Mouse (Mus musculus) midbrain, postnatal 0 days (tissue): ENCODE measurements at regions not wholly inside any gene's neighbourhood (a gene's known extent, or its start where the extent isn't known, plus 50 kb on each side); places are given as distances from the start of the nearest gene placed in this dataset.

Experiments
- ATAC-seq: fragments of 200-750 bp; cut with Nextera tagmentation; 2 replicates; pipeline ENCODE4 v1.8.0; 2017; ENCODE audit warnings: moderate number of reproducible peaks, mild to moderate bottlenecking, moderate TSS enrichment, moderate library complexity; ENCODE audit not compliant: low FRiP score
- DNase-seq: peaks from one replicate; pipeline ENCODE4 v3.0.0-alpha.2; 2015; ENCODE audit warnings: low spot score
- H3K27ac ChIP-seq: fragments of 300-500 bp; sonication (generic); 2 replicates; pipeline ENCODE4 v1.5.1; 2014; ENCODE audit warnings: low read depth, mild to moderate bottlenecking, low read length, mixed read lengths
- H3K27me3 ChIP-seq: fragments of 300-500 bp; sonication (generic); 2 replicates; pipeline ENCODE4 v1.6.1; 2014; ENCODE audit warnings: low read length, control low read depth, mixed read lengths; ENCODE audit not compliant: insufficient read depth
- H3K36me3 ChIP-seq: fragments of 300-500 bp; sonication (generic); 2 replicates; pipeline ENCODE4 v1.6.1; 2014; ENCODE audit warnings: low read length, control low read depth, mixed read lengths; ENCODE audit not compliant: insufficient read depth
- H3K4me1 ChIP-seq: fragments of 300-500 bp; sonication (generic); 2 replicates; pipeline ENCODE4 v1.6.1; 2014; ENCODE audit warnings: mild to moderate bottlenecking, control low read depth, antibody characterized with exemption, low read length, mixed read lengths; ENCODE audit not compliant: insufficient read depth
- H3K4me2 ChIP-seq: fragments of 300-500 bp; sonication (generic); 2 replicates; pipeline ENCODE4 v1.6.1; 2014; ENCODE audit warnings: low read depth, mild to moderate bottlenecking, low read length, mixed read lengths; ENCODE audit not compliant: poor library complexity, severe bottlenecking
- H3K4me3 ChIP-seq: fragments of 300-500 bp; sonication (generic); 2 replicates; pipeline ENCODE4 v1.5.1; 2014; ENCODE audit warnings: low read depth, mild to moderate bottlenecking, low read length, moderate library complexity
- H3K9ac ChIP-seq: fragments of 300-500 bp; sonication (generic); replicated peaks from 2 replicates; pipeline ENCODE4 v1.6.1; 2014; ENCODE audit warnings: mild to moderate bottlenecking, low read length, moderate library complexity, mixed read lengths; ENCODE audit not compliant: poor library complexity, severe bottlenecking
- H3K9me3 ChIP-seq: fragments of 300-500 bp; sonication (generic); 2 replicates; pipeline ENCODE4 v1.6.1; 2016; ENCODE audit warnings: low read length, control low read depth
- CTCF ChIP-seq: IDR thresholded peaks from 2 replicates; pipeline ENCODE4 v1.5.1; 2016; ENCODE audit warnings: antibody characterized with exemption, mild to moderate bottlenecking
- WGBS: fragments of 180-500 bp; shearing (Covaris S2); extraction: QIAGEN DNeasy Blood & Tissue Kit; methylation state at CpG from one replicate; pipeline ENCODE4 v1.1.7; 2014; 5-methylcytosine and 5-hydroxymethylcytosine counted together

DNA sequence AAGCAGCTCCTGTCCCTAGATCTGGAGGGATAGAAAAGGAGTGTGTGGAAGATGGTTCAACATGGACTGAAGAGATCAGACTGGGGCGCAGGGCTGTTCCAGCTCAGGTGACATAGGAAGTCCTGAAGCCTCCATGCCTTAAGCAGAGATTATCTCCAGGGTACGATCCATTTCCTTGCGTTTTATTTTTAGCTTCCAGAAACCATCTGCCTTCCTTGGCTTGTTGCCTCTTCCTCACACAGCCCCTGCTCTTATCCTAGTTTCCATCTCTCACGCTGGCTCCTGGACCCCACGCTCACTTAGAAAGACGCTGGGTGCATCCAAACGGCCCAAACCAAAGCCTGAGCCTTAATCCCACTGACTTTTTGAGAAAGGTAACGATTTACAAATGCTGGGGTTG, 206.8 kb upstream of the Daam1 start:
- Histone ChIP-seq H3K27me3 (no peaks in the 10 kb centered on the region), H3K9me3 (no peaks in the 10 kb centered on the region), H3K36me3 (no peaks in the 10 kb centered on the region), H3K4me3 (no peak overlapping the region), H3K4me1 (no peaks in the 10 kb centered on the region), H3K27ac (no peak overlapping the region), H3K4me2 (no peak overlapping the region), H3K9ac (no peak overlapping the region)
- DNase-seq (no peak), ATAC-seq (no peak)
- WGBS: 82% methylated on average over 8 of the region's 8 CpGs
- no peak for TF ChIP-seq CTCF

DNA sequence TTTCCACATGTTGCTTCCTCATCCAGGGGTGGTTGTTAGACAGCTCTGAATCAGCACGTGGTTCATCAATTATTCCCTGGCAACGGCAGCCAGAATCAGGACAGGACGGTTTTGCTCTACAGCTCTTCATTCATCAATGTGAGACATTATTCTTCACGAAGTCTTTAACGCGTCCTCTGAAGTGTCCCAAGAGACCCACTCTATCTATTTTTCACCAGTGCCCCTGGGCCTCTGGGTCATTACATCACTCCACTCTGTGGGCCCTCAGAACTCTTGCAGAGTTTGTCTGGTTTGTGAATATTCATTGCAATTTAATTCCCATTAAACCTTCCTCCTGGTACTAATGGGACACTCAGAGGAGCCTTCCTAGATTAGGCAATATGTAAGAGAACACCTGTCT, 206.2 kb upstream of the Daam1 start:
- WGBS: 61% methylated on average over 6 of the region's 6 CpGs
- Histone ChIP-seq H3K27ac (no peak overlapping the region), H3K4me3 (no peak overlapping the region), H3K27me3 (no peaks in the 10 kb centered on the region), H3K9ac (no peak overlapping the region), H3K9me3 (no peaks in the 10 kb centered on the region), H3K4me1 (no peaks in the 10 kb centered on the region), H3K36me3 (no peaks in the 10 kb centered on the region), H3K4me2 (no peak overlapping the region)
- no peak for DNase-seq
- no peak for ATAC-seq
- TF ChIP-seq CTCF: no peak

DNA sequence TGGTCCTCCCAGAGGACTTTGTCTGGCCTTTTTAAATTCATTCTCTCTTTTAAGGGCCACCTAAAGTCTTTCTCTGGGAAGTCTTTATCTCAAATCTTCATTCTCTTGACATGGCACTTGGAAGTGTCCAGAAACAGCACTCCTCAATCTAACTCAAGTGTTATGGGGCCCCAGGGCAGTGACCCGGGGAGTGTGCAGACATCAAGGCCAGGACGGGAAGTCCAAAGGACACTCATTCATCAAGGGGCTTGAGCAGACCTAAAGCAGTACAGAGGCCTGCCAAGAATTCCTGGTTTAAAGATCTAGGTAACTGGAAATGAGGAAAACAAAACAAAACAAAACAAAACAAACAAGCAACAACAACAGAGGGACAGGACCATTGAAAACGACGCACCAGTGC, 205.8 kb upstream of the Daam1 start:
- H3K27ac ChIP-seq: no peak overlapping the region
- no peaks in the 10 kb centered on the region for H3K27me3 ChIP-seq
- H3K36me3 ChIP-seq: no peaks in the 10 kb centered on the region
- no peak overlapping the region for H3K4me3 ChIP-seq
- no peaks in the 10 kb centered on the region for H3K4me1 ChIP-seq
- no peak overlapping the region for H3K9ac ChIP-seq
- no peak for DNase-seq
- TF ChIP-seq CTCF: no peak
- WGBS: 86% methylated on average over 4 of the region's 4 CpGs
- no peak for ATAC-seq
- no peak overlapping the region for H3K4me2 ChIP-seq
- H3K9me3 ChIP-seq: no peaks in the 10 kb centered on the region

- Histone ChIP-seq H3K9me3 (no peaks in the 10 kb centered on the region), H3K4me2 (no peak overlapping the region), H3K4me3 (no peak overlapping the region), H3K27ac (no peak overlapping the region), H3K9ac (no peak overlapping the region), H3K36me3 (no peaks in the 10 kb centered on the region), H3K4me1 (no peaks in the 10 kb centered on the region), H3K27me3 (no peaks in the 10 kb centered on the region)
- DNase-seq (no peak), ATAC-seq (no peak)
- 77% methylated on average over 4 of the region's 4 CpGs for WGBS
- no peak for TF ChIP-seq CTCF
These were observed 204.1 kb upstream of the Daam1 start for GRCm38 (mm10) chr12:71626801-71627200.

DNA sequence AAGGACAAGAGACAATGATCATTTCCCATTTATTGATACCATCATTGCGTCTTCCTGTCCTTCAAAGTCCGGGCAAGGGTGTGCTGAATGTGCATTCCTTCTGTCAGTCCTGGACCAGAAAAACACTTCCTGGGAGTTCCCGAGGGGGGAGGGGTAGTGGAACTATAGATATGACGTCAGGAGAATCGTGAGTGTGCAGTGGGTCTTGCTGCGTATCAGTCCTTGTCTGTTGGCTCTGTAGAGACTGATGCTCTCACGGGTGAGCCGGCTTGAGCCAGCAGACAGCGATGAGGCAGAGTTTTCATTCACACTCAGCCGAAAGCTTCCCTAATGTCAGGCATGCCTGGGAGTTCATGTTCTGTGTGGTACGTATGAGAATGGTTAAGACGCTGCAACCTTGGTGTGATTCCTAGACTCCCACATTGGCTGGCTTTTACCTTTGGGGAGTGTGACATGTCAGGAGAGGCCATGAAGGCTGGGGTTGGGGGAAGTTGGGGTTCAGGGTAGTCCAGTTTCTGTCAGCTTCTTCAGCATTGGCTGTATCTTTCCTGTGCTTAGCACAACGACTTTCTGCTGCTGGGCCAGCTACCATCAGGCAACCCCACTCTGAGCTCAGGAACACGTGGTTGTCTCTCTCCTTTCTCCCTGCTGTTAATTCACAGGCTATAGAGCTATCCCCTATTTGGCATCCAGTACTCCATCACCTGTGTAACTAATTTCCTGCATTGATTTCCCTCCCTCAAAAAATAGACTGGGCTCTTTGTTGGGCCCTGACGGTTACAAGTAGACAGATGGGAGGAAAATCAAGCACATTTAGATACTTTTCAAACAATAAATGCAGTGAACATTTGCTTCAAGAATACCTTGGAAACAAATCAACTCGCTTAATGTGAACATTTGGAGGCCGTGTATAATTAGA, 203.2 kb upstream of the Daam1 start:
- TF ChIP-seq CTCF: no peak
- Histone ChIP-seq H3K4me2 (no peak overlapping the region), H3K36me3 (no peaks in the 10 kb centered on the region), H3K9ac (no peak overlapping the region), H3K27ac (no peak overlapping the region), H3K9me3 (no peaks in the 10 kb centered on the region), H3K4me1 (no peaks in the 10 kb centered on the region), H3K4me3 (no peak overlapping the region), H3K27me3 (no peaks in the 10 kb centered on the region)
- 75% methylated on average over 17 of the region's 17 CpGs for WGBS
- DNase-seq (no peak), ATAC-seq (no peak)

DNA sequence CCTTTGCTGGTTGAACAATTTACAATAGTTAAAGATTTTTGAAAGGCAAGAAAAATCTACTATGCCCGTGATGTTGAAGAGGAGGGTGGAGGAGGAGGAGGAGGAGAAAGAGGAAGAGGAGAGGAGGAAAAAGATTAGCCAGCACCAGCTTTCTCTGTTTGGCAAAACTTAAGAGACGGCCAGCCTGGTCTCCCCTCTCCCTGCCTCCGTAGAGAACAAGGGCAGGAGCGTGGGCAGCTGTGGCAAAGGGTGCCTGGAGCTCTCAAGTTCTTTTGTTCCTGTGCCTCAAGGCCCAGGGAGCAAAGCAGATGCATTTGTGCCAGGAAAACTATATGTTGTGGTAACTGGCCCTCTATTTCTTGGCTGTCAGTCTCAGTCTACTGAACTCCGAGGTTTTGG, 202.5 kb upstream of the Daam1 start:
- DNase-seq: no peak
- H3K27ac ChIP-seq: no peak overlapping the region
- H3K36me3 ChIP-seq: no peaks in the 10 kb centered on the region

More for the DNA sequence above, 202.5 kb upstream of the Daam1 start:
- no peak for ATAC-seq
- no peaks in the 10 kb centered on the region for H3K27me3 ChIP-seq
- H3K4me1 ChIP-seq: no peaks in the 10 kb centered on the region
- H3K4me3 ChIP-seq: no peak overlapping the region
- no peak overlapping the region for H3K4me2 ChIP-seq
- 60% methylated on average over 5 of the region's 5 CpGs for WGBS
- no peak overlapping the region for H3K9ac ChIP-seq
- no peak for TF ChIP-seq CTCF
- no peaks in the 10 kb centered on the region for H3K9me3 ChIP-seq
